Mouse (Mus musculus): ENCODE measurements around the gene Psmb8. TPM values are rescaled to one million over a fixed set of nuclear protein-coding genes. Genes with fewer than 3 reads are reported as not detected.

Gene Psmb8
- total and polyA plus RNA-seq, 2 experiments, result 80.3 to 101 TPM

GRCm38 (mm10) chr17:34238706-34239105 lies 41.2 kb downstream of the Psmb8 start, which contains the start of gene H2-Ob:
TSS of gene H2-Ob (plus strand) at chr17:34238903.
- peak; percentile 51 for DNase-seq (ENCODE audit: extremely low read depth, low read depth, low spot score)
- Histone ChIP-seq H3K9ac (ENCODE audit: low read depth, low read length) (no peak within 1 kb of the TSS), H3K4me3 (ENCODE audit: insufficient read depth, low read depth, low read length) (no peak within 1 kb of the TSS), H3K36me3 (ENCODE audit: control insufficient read depth, insufficient read depth, low read length) (no peaks in the 10 kb centered on the region), H3K27ac (replicated peaks; ENCODE audit: insufficient read depth, low read depth, low read length) (peak within 1 kb of the TSS; percentile 66), H3K27me3 (ENCODE audit: control insufficient read depth, insufficient read depth, low read length) (no peaks in the 10 kb centered on the region), H3K4me1 (ENCODE audit: control insufficient read depth, insufficient read depth, low read length) (no peaks in the 10 kb centered on the region), H3K79me2 (ENCODE audit: control insufficient read depth, insufficient read depth, low read length) (no peaks in the 10 kb centered on the region)
- TF ChIP-seq CTCF (IDR thresholded peaks at IDR 0.05; ENCODE audit: low read depth, low read length) (no peak), POLR2A (IDR thresholded peaks at IDR 0.05; ENCODE audit: extremely low read depth, insufficient read depth, low read length) (no peak)
- 53% methylated on average over 3 of the region's 3 CpGs for WGBS

- WGBS, result 54% methylated on average over 10 of the region's 10 CpGs
- Histone ChIP-seq H3K36me3 (ENCODE audit: control insufficient read depth, insufficient read depth, low read length) (no peaks in the 10 kb centered on the region), H3K27ac (replicated peaks; ENCODE audit: insufficient read depth, low read depth, low read length) (peak overlapping the region; percentile 66), H3K9ac (ENCODE audit: low read depth, low read length) (no peak overlapping the region), H3K4me1 (ENCODE audit: control insufficient read depth, insufficient read depth, low read length) (no peaks in the 10 kb centered on the region), H3K4me3 (ENCODE audit: insufficient read depth, low read depth, low read length) (no peak overlapping the region), H3K27me3 (ENCODE audit: control insufficient read depth, insufficient read depth, low read length) (no peaks in the 10 kb centered on the region), H3K79me2 (ENCODE audit: control insufficient read depth, insufficient read depth, low read length) (no peaks in the 10 kb centered on the region)
- DNase-seq (ENCODE audit: extremely low read depth, low read depth, low spot score), result peak; percentile 30
- TF ChIP-seq POLR2A (IDR thresholded peaks at IDR 0.05; ENCODE audit: extremely low read depth, insufficient read depth, low read length) (no peak), CTCF (IDR thresholded peaks at IDR 0.05; ENCODE audit: low read depth, low read length) (no peak)
Measured at GRCm38 (mm10) chr17:34239601-34240041, 42.1 kb downstream of the Psmb8 start.

GRCm38 (mm10) chr17:34240366-34240765 lies 42.8 kb downstream of the Psmb8 start:
- Histone ChIP-seq H3K4me3 (ENCODE audit: insufficient read depth, low read depth, low read length) (no peak overlapping the region), H3K27me3 (ENCODE audit: control insufficient read depth, insufficient read depth, low read length) (no peaks in the 10 kb centered on the region), H3K79me2 (ENCODE audit: control insufficient read depth, insufficient read depth, low read length) (no peaks in the 10 kb centered on the region), H3K9ac (ENCODE audit: low read depth, low read length) (no peak overlapping the region), H3K27ac (replicated peaks; ENCODE audit: insufficient read depth, low read depth, low read length) (peak overlapping the region; percentile 15; the same call in 1 of the 2 replicates), H3K36me3 (ENCODE audit: control insufficient read depth, insufficient read depth, low read length) (no peaks in the 10 kb centered on the region), H3K4me1 (ENCODE audit: control insufficient read depth, insufficient read depth, low read length) (no peaks in the 10 kb centered on the region)
- TF ChIP-seq POLR2A (IDR thresholded peaks at IDR 0.05; ENCODE audit: extremely low read depth, insufficient read depth, low read length), result no peak
- TF ChIP-seq CTCF (IDR thresholded peaks at IDR 0.05; ENCODE audit: low read depth, low read length), result no peak
- no peak for DNase-seq (ENCODE audit: extremely low read depth, low read depth, low spot score)
- WGBS, result 49% methylated on average over 3 of the region's 3 CpGs

- DNase-seq (ENCODE audit: extremely low read depth, low read depth, low spot score), result no peak
- Histone ChIP-seq H3K36me3 (ENCODE audit: control insufficient read depth, insufficient read depth, low read length) (no peaks in the 10 kb centered on the region), H3K4me3 (ENCODE audit: insufficient read depth, low read depth, low read length) (no peak overlapping the region), H3K27me3 (ENCODE audit: control insufficient read depth, insufficient read depth, low read length) (no peaks in the 10 kb centered on the region), H3K9ac (ENCODE audit: low read depth, low read length) (no peak overlapping the region), H3K27ac (replicated peaks; ENCODE audit: insufficient read depth, low read depth, low read length) (no peak overlapping the region), H3K4me1 (ENCODE audit: control insufficient read depth, insufficient read depth, low read length) (no peaks in the 10 kb centered on the region), H3K79me2 (ENCODE audit: control insufficient read depth, insufficient read depth, low read length) (no peaks in the 10 kb centered on the region)
- no peak for TF ChIP-seq POLR2A (IDR thresholded peaks at IDR 0.05; ENCODE audit: extremely low read depth, insufficient read depth, low read length)
- no peak for TF ChIP-seq CTCF (IDR thresholded peaks at IDR 0.05; ENCODE audit: low read depth, low read length)
- WGBS, result 68% methylated on average over 6 of the region's 6 CpGs
Measured at GRCm38 (mm10) chr17:34240916-34241315, 43.4 kb downstream of the Psmb8 start.

- Histone ChIP-seq H3K79me2 (ENCODE audit: control insufficient read depth, insufficient read depth, low read length) (no peaks in the 10 kb centered on the region), H3K36me3 (ENCODE audit: control insufficient read depth, insufficient read depth, low read length) (no peaks in the 10 kb centered on the region), H3K27me3 (ENCODE audit: control insufficient read depth, insufficient read depth, low read length) (no peaks in the 10 kb centered on the region), H3K4me1 (ENCODE audit: control insufficient read depth, insufficient read depth, low read length) (no peaks in the 10 kb centered on the region), H3K4me3 (ENCODE audit: insufficient read depth, low read depth, low read length) (no peak overlapping the region), H3K9ac (ENCODE audit: low read depth, low read length) (no peak overlapping the region), H3K27ac (replicated peaks; ENCODE audit: insufficient read depth, low read depth, low read length) (no peak overlapping the region)
- DNase-seq (ENCODE audit: extremely low read depth, low read depth, low spot score), result no peak
- WGBS, result 81% methylated on average over 4 of the region's 4 CpGs
- TF ChIP-seq POLR2A (IDR thresholded peaks at IDR 0.05; ENCODE audit: extremely low read depth, insufficient read depth, low read length) (no peak), CTCF (IDR thresholded peaks at IDR 0.05; ENCODE audit: low read depth, low read length) (no peak)
Measured at GRCm38 (mm10) chr17:34244656-34245055, 47.1 kb downstream of the Psmb8 start.

GRCm38 (mm10) chr17:34247047-34247446 lies 49.5 kb downstream of the Psmb8 start:
- Histone ChIP-seq H3K4me1 (ENCODE audit: control insufficient read depth, insufficient read depth, low read length) (no peaks in the 10 kb centered on the region), H3K36me3 (ENCODE audit: control insufficient read depth, insufficient read depth, low read length) (no peaks in the 10 kb centered on the region), H3K4me3 (ENCODE audit: insufficient read depth, low read depth, low read length) (no peak overlapping the region), H3K9ac (ENCODE audit: low read depth, low read length) (no peak overlapping the region), H3K79me2 (ENCODE audit: control insufficient read depth, insufficient read depth, low read length) (no peaks in the 10 kb centered on the region), H3K27ac (replicated peaks; ENCODE audit: insufficient read depth, low read depth, low read length) (no peak overlapping the region), H3K27me3 (ENCODE audit: control insufficient read depth, insufficient read depth, low read length) (no peaks in the 10 kb centered on the region)
- no peak for DNase-seq (ENCODE audit: extremely low read depth, low read depth, low spot score)
- 83% methylated on average over 3 of the region's 3 CpGs for WGBS
- no peak for TF ChIP-seq CTCF (IDR thresholded peaks at IDR 0.05; ENCODE audit: low read depth, low read length)
- TF ChIP-seq POLR2A (IDR thresholded peaks at IDR 0.05; ENCODE audit: extremely low read depth, insufficient read depth, low read length), result no peak
